Mouse (Mus musculus) activated CD4-positive, CD25-positive, alpha-beta regulatory T cell, adult 9 weeks (primary cell): ENCODE results near the gene Lzts2. TPM values are rescaled to one million over a fixed set of nuclear protein-coding genes. Genes with fewer than 3 reads are reported as not detected.

Experiments
- polyA plus RNA-seq: library from polyadenylated mRNA; unstranded; fragments of 100-300 nt; shearing (Covaris generic); gene quantifications from one replicate; pipeline ENCODE4 v1.2.1, GENCODE M21; 2017

Lzts2 gene
- polyA plus RNA-seq = 3.8 TPM

DNA sequence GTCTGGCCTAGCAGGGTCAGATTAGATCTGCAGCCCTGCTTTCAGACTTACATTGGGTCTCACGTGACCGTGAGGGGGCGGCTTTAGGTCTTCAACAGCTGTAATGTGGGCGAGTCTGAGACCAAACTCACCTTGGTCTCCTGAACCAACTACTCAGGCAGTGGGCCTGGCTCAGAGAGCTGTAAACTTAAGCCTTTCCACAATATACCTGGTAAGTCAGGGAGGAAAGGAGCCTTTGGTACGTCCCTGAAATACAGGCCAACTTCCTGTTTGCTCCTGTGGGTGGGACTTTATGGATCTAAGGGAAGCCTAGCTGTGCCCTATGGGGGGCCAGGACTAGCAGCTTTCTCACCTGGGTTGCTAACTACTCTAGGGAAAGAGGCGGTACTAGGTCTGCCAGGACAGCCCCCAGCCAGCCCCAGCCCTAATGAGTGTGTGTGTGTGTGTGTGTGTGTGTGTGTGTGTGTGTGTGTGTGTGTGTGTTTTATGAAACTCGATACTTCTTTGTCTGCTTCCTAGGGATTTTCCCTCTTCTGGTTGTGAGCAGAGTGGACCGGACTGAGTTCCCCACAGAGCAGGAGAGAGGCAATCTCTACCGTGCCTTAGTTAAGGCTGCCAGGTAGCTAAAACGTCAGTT is at the start of gene Lzts2:
Gene Lzts2 (plus strand): TSS at position 80 of the 637 bp plus-strand sequence.

DNA sequence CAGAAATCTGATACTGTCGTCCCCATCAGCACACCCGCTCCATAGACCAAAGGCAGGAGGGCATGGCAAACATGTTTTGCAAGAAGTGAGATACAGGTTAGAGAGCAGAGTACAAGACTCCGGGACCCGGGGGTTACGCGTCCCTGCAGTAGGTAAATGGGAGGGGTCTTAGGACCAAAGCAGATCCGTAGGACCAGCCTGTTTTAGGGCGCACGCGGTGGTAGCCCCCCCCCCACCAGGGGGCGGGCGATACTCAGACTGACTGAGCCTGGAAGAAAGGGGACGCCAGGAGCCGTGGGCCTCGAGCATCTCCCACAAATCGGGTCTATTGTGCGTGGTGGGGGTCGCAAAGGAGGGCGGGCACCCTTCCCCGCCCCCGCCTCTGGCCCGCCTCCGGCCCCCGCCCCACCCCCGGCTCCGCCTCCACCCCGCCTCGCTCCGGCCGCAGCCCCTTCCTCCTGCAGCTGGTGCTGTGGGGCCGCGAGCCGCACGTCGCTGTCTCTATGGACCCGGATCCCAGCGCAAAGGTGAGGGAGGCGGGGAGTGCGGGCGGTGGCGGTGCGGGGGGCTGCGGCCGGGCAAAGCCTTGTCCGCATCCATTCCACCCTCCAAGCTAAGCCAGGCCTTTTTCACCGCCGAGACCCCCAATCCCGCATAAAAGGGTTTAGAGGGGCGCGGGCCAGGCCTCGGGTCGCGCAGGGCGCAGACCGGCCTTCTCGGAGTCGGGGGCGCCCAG is 25.2 kb upstream of the Lzts2 start, which contains the start of gene Sema4g:
Gene Sema4g (plus strand): TSS at position 271 of the 736 bp plus-strand sequence.

DNA sequence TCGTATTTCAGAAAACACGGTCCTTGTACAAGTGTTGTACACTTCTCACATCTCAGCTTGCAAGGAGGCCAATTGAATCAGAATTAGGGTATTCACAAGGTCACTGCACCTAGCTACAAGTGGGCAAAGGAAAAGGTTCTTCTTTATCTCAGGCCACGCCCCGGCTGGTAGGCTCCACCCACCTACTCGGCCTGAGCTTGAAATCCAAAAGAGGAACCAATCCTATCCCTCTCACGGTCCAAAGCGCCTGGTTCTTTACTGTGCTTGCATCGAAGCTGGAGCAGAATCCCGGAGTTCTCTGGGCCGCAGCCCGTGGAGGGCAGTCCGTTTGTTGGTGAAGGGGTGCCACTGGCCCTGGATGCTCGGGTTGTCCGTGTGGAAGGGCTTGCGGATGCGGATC is 8.8 kb upstream of the Lzts2 start, which contains the start of gene Twnk:
Gene Twnk (plus strand): TSS at position 220 of the 400 bp plus-strand sequence.

DNA sequence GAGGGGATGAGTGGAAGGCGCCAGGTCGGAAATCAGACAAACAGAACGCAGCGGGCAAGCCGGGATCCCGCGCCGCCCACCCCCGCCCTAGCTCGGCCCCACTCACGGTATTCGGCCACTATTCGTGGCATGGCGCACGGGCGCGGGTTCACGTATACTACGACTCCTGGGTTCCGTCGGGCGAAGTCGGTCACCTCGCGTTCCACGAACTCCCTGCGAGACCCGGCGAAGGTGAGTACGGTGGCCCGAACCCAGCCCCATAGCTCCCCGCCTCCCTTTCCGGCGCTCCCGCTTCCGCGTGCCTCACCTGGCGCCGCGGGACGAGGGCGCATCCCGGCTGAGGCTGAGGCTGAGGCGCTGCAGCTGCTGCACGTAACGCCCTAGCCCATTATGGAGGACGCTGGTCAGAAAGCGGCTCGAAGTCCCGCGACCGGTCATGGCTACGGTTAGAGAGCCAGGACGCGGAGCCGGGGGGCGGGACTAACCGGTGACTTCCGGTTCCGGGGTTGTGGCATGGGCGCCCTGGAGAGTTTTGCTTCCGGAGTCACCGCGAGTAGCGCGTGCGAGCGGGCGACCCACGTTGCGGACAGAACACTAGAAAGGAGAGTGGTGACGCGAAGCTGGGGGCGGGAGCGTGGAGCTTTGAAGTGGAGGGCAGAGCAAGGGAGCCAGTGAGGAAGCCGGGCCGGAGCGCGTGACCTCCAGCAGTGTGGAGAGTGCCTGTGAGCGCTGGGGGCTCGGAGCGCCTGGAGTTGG is 8.1 kb upstream of the Lzts2 start, which contains the start of gene Mrpl43:
Gene Mrpl43 (minus strand): TSS at position 486 of the 756 bp plus-strand sequence.

DNA sequence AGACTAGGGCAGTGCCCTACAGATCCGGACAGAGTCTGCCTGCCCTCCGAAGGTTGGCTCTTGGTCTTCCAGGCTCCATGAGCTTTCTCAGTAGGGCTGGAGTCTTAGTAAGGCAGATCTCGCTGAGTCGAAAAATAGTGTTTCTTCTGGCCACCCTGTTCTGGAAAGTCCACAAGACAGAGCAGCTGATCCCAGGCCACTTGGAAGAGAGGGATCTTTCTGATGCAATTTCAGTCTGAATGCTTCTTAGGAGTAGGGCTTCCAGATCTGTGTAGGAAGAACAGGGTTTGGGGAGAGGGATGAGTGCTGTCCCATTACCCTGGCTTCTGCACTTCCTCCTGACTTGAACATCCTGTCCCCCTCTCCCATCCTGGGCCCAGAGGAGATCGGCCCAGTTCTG is 31.4 kb downstream of the Lzts2 start, which contains the start of gene Pdzd7:
Gene Pdzd7 (minus strand): TSS at position 67 of the 400 bp plus-strand sequence.

DNA sequence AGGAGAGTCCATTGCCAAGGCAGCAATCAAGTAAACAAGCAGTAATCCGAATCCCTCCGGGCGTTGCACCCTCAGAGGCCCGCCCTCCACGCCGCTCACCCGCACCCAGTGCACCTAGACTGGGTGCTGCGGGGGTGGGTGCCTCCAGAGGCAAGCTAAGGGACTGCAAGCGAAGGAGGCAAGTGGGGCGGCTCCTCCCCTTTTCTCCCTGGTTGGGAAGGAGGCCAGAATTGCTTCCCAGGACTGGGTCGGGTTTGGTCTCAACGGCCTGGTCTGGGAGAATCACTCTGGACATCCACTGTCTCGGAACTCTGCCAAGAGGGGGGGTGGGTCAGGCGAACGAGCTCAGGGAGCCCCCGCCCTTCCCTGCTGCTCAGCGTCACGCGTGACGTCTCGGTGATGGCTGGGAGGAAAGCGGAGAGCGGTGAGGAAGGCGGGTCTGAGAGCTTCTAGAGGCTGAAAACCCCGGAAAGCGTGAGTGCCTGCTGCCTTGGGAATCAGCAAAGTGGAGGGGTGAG is 33.3 kb downstream of the Lzts2 start, which contains the start of gene Sfxn3:
Gene Sfxn3 (plus strand): TSS at position 87 of the 518 bp plus-strand sequence.

DNA sequence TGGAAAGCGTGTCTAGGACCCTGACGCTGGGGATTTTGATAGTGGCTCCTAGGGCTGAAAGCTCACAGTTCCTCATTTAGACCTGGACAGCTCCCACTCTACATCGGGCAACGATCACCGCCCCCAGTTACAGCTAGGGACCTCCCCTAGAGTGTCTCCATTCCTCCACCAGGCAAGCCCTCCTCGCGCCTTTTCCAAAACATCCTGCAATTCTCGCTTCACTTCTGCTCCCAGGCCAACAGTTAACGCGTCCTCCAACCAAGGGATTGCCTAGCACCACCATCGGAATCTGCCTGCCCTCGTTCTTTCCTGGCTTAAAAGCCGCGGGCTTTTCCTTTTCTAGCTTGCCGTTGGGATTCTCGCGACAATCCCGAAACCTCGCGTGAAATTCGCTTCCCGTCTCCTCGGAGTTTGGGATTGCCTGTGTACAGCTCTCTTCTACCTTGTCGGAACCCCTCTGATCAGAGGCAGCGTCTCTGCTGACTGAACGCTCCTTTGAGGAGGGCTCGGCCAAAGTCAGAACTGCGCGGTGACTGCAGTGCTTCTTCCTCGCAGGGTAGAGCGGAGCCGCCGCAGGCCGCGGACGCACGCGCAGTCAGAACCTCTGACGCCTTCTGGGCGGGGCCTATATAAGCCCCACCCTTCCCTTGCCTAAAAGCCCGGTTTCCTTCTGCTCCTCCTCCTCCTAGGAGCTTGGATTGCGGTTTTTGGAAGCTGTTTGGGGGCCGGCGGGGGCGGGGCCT is 60.5 kb downstream of the Lzts2 start, which contains the start of gene Kazald1:
Gene Kazald1 (plus strand): TSS at position 662 of the 743 bp plus-strand sequence.

Other genes starting within 250 kb of the Lzts2 start
- gene Slf2, start 83.3 kb upstream of the Lzts2 start, polyA plus RNA-seq = 53.2 TPM
- not detected for gene Sema4g, start 25.3 kb upstream of the Lzts2 start, polyA plus RNA-seq
- 17.4 TPM for gene Twnk, start 8.8 kb upstream of the Lzts2 start, polyA plus RNA-seq
- gene Mrpl43, start 8.0 kb upstream of the Lzts2 start, polyA plus RNA-seq = 74.3 TPM
- not detected for gene Pdzd7, start 31.3 kb downstream of the Lzts2 start, polyA plus RNA-seq
- 76.5 TPM for gene Sfxn3, start 33.1 kb downstream of the Lzts2 start, polyA plus RNA-seq
- 0.33 TPM for gene Kazald1, start 60.8 kb downstream of the Lzts2 start, polyA plus RNA-seq
- gene Tlx1, start 136.3 kb downstream of the Lzts2 start, polyA plus RNA-seq = not detected
- gene Lbx1, start 221.4 kb downstream of the Lzts2 start, polyA plus RNA-seq = not detected